Mouse (Mus musculus) brain, embryonic 14.5 days (tissue): Measurements from ENCODE around the gene Polr2j.

ENCODE experiments used
- CTCF ChIP-seq: fragments of 200-500 bp; IDR thresholded peaks from 2 replicates; pipeline ENCODE4 v1.5.1; 2012; ENCODE audit warnings: inconsistent platforms, mild to moderate bottlenecking, moderate library complexity, borderline replicate concordance; ENCODE audit not compliant: insufficient read depth, insufficient read length; ENCODE audit errors: extremely low read depth
- POLR2A ChIP-seq: fragments of 200-500 bp; IDR thresholded peaks from 2 replicates; pipeline ENCODE4 v1.6.1; 2012; ENCODE audit warnings: mild to moderate bottlenecking, inconsistent platforms, borderline replicate concordance; ENCODE audit not compliant: poor library complexity, insufficient read depth, insufficient read length, severe bottlenecking; ENCODE audit errors: extremely low read depth

DNA sequence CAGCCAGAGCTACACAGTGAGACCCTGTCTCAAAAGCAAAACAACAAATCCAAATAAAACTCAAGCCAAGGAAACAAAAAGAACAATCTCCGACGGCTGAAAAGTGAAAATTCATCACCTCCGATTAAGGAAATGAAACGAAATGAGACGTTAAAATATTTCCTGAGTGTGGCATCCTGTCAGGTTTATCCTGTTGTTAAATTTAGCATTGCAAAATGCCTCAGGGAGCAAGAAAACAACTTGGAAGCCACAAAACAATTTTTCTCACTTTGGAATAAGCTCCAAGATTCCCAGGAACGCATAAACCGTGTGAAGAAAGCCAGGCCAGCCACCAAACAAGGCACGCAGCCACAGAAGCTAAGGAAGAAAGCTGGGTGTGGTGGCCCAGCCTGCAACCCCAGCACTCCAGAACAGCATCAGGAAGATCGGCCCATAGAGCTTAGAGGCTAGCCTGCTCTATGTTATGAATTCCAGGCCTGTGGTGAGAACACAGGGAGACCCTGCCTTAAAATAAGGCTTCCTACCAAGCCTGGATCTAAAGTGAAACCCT lies 39.4 kb upstream of the Polr2j start:
- TF ChIP-seq POLR2A (no peak), CTCF (no peak)
